Mouse (Mus musculus) splenic B cell, adult 2 months (primary cell): ENCODE measurements around the gene Cry2.
A peak's percentile ranks its signal among the peaks of the same experiment; 100 is the strongest.
"Not testable (repeated sequence)": the region's sequence is repeated elsewhere in the genome, so short reads cannot be mapped to it uniquely, and the experiment has no call there.

ENCODE experiments used
- DNase-seq: peaks from one replicate; pipeline ENCODE4 v3.0.0-alpha.2; 2011; ENCODE audit warnings: low read depth, low spot score
- H3K27me3 ChIP-seq: 2 replicates; pipeline ENCODE4 v1.6.1; 2012; ENCODE audit warnings: mild to moderate bottlenecking, low read length, moderate library complexity, mixed read lengths; ENCODE audit not compliant: control insufficient read depth, poor library complexity, insufficient read depth, severe bottlenecking
- H3K36me3 ChIP-seq: 2 replicates; pipeline ENCODE4 v1.6.1; 2012; ENCODE audit warnings: mild to moderate bottlenecking, low read length, moderate library complexity, mixed read lengths; ENCODE audit not compliant: control insufficient read depth, poor library complexity, insufficient read depth, severe bottlenecking

Cry2 gene

DNA sequence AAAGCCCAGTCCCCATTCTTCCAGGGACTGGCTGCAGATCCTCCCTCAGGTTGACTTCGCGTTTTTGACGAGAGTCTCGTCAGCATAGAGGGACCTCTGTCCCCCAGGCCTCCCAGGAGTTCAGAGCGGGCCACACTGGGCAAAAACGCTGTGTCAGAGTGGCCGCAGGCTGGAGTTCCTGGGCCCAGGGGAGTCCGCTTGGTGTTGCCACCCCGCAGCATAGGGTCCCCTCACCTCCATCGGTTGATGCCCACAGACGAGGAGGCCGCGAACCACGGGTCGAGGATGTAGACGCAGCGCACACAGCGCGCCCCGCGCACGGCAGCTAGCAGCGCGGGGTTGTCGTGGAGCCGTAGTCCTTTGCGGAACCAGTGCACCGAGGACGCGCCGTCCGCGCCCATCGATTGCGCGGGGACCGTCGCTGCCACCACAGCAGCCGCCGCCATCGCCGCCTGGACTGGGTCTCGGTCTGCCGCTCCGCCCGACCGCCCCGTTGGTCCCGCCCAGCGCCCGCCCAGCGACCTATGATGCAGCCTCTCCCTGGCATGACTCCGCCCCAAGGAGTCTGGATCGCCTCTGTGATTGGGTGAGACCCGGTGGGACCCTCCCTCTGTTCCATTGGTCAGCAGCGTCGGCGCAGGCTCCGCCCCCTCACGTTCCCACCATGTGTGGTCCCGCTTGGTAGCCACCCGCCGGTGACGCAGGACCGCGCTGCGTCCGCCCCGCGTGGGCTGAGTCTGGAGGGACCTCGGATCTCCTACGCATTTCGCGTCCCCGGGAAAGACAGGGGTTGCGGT lies at the start of gene Cry2:
Gene Cry2 (minus strand): TSS at position 466 of the 797 bp plus-strand sequence.
- DNase-seq = peak; percentile 100
- Histone ChIP-seq H3K36me3 (no peaks in the 10 kb centered on the region), H3K27me3 (no peaks in the 10 kb centered on the region)

DNA sequence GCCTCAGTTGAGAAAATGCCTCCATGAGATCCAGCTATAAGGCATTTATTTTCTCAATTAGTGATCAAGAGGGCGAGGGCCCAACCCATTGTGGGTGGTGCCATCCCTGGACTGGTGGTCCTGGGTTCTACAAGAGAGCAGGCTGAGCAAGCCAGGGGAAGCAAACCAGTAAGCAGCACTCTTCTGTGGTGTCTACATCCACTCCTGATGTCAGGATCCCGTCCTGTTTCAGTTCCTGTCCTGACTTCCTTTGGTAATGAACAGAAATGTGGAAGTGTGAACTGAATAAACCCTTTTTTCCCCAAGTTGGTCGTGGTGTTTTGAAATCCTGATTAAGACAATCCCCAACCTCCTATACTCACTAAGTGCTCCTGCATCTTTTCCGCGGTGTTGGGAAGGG lies 49.7 kb upstream of the Cry2 start:
- no peaks in the 10 kb centered on the region for H3K36me3 ChIP-seq
- no peaks in the 10 kb centered on the region for H3K27me3 ChIP-seq
- DNase-seq = peak; percentile 51

DNA sequence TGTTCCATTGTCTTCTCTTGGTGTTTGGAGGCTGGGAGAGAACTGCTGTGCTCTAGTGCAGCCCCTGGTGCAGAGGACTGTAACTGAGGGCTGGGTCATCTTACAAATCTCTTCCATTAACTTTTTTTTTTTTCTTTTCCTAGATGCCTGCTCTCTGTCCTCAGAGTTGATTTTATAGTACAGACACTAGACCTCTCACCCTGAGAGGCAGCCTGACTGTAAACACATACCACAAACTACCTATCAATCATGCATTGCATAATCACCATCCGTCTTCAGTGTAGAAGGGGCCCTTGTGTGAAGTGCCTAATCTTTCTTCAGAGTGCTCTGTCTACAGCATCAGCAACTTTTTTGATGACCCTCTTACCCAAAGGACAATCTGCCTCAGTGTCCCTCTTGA lies 48.7 kb upstream of the Cry2 start:
- no peak for DNase-seq
- H3K36me3 ChIP-seq = no peaks in the 10 kb centered on the region
- no peaks in the 10 kb centered on the region for H3K27me3 ChIP-seq

DNA sequence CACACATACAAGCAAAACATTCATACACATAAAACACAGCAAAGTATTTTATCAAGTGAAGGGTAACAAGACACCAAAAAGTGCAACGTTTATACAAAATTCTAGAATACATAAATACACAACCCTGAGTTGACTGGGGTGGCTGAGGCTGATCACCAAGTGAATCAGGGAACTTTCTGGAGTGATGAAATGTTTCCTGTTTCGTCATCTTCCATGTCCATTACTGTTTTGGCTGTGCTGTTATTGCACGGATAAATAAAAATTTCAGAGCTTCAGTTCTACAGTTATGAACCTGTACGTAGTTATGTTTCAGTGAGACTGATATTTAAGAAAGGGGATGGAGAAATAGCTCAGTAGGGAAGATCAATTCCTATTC lies 44.5 kb upstream of the Cry2 start:
- Histone ChIP-seq H3K27me3 (no peaks in the 10 kb centered on the region), H3K36me3 (no peaks in the 10 kb centered on the region)
- no peak for DNase-seq

DNA sequence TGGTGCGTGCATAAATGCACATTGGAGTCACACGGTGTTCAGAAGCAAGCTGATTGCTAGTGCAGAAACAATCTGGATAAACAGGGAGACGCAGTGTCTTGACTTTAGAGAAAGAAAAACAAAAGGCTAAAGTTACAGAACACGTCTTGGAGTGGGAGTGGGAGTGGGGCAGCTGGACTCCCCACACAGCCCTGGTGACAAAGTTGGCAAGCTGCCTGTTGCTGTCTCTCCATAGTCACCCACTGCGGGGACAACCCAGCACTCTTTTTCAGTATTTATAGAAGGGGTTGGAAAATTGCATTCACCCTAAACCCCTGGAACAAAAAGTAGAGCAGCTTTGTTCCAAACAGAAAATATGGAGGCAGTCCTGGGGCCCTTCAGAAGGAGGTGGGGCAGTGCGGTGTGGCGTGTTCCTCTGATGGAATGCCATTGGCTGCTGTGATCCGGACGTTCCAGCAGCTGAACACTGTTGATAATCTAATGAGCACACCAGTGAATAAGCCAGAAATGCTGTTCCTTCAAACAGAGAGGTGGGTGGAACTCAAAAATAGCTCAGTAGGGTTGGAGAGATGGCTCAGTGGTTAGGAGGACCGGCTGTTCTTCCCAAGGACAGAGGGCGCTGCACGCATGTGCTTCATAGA lies 43.9 kb upstream of the Cry2 start:
- H3K36me3 ChIP-seq = no peaks in the 10 kb centered on the region
- no peak for DNase-seq
- H3K27me3 ChIP-seq = no peaks in the 10 kb centered on the region

DNA sequence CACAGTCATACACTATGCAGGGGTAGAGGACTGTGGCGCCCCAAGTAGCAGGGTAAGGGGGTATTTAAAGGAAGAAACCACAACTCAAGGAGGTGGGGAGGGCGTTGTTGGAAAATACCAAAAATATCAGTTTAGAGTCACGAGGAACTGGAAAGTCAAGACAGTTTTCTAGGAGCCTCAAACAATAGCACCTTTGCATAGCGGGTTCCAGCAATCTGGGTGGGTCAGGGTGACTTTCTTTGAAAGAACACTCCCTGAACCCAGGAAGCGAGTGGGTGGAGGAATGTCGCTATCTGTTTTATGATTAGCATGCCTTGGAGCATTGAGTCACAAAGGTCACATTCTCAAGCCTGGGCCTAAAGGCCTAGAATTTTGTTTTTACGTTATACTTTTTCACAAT lies 42.7 kb upstream of the Cry2 start:
- DNase-seq, H3K36me3 ChIP-seq, H3K27me3 ChIP-seq: not testable (repeated sequence)

DNA sequence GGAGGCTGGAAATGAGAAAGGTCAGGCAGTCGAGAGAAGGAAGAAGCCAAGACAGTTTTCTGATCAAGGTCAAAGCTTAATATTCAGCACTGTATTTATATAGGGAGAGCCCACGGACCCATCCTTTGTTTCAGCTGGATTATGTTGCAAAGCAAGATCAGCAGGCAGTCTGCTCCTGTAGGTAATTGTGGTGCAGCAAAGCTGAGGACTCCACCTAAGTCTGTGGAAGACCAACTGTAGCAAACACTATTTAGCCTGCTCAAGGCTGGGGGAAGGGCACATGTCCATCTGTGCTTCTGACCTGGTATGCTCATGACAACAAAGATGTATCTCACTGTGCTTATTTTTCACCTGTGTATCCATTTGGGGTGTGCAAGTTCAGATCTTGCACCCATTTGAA lies 41.9 kb upstream of the Cry2 start:
- no peaks in the 10 kb centered on the region for H3K27me3 ChIP-seq

DNA sequence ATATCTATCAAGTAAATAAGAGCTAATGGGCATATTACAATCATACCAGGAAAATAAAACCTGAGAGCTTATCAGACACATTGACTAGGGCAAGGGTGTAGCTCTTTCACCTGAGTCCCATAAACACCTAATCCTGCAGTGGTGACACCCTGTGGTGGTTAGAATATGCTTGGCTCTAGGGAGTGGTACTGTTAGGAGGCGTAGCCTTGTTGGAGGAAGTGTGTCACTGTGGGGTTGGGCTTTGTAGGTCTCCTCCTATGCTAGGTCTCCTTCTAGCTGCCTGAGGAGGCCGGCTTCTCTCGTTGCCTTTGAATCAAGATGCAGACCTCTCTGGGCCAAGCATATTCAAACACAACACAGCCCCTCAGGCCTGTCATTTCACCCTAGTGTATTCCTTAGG lies 41.1 kb upstream of the Cry2 start:
- DNase-seq = no peak
- Histone ChIP-seq H3K36me3 (no peaks in the 10 kb centered on the region), H3K27me3 (no peaks in the 10 kb centered on the region)

More for the DNA sequence above, 41.9 kb upstream of the Cry2 start:
- no peaks in the 10 kb centered on the region for H3K36me3 ChIP-seq
- DNase-seq = no peak

DNA sequence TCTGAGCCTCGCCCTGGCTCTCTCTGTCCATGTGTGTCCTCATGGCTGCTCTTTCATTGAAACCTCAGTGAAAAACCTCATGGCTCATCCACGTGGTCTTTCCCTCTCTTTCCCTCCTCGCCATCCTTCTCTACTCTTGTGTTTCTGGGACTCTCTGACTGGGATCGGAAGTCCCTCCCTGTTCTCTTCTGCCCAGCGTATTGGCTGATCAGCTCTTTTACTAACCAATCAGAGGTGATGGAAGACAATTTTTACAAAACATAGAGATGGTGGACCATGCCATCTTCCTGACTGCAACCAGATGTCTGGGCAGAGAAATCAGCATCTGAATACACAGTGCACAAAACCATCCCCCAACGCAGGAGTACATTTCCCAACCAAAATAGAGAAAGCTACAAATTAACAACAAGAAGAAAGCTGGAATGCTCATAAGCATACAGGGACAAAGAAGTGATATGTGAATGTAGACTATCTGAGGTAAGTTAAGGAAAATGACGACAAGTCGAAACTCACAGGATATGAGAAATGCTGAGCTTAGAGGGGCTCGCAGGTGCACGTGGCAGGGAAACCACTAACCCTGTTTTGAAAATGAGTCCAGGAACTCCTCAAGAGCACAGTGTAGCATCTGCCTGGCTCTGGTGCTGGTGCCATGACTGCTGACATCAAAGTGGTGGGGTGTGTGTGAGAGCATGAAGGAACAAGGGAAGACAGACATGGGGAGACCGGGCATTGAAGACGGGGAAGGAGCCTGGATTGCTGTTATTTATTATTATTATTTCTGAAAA lies 38.2 kb upstream of the Cry2 start:
- DNase-seq = no peak
- H3K27me3 ChIP-seq = no peaks in the 10 kb centered on the region
- H3K36me3 ChIP-seq = no peaks in the 10 kb centered on the region

DNA sequence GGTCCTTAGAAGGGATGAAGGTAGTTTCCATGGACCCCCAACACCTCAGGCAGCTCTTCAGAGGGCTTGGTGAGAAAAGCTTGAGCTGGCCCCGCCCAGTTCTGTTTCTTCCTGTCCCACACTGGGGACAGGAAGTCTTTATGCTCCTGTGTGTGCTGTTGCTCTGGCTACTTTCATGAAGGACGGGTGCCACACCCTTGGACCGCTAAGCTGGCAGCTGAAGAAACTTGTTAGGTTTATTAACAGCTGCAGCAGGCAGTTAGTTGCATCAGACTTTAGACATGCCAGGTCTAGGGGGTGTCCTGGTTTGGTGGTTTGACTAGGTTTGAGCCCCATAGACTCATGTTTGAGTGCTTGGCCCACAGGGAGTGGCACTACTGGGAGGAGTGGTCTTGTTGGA lies 30.8 kb upstream of the Cry2 start:
- Histone ChIP-seq H3K27me3 (no peaks in the 10 kb centered on the region), H3K36me3 (no peaks in the 10 kb centered on the region)
- peak; percentile 42 for DNase-seq

DNA sequence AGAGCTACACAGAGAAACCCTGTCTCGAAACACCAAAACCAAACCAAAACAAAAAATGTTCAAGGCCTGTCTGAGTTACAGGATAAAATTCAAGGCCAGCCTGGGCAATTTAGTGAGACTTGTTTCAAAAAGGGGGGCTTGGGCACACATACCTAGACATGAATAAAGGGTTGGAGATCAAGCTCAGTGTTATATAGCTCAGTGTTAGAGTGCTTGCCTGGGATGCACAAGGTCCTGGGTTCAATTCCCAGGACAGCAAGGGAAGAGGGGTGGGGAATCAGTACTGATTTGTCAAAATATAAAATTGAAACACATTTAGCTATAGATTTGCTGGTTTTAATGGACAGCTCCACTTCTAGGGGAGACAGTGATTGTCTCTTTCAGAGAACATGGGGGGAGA lies 27.4 kb upstream of the Cry2 start:
- Histone ChIP-seq H3K27me3 (no peaks in the 10 kb centered on the region), H3K36me3 (no peaks in the 10 kb centered on the region; the same call in 1 of the 2 replicates)
- no peak for DNase-seq

DNA sequence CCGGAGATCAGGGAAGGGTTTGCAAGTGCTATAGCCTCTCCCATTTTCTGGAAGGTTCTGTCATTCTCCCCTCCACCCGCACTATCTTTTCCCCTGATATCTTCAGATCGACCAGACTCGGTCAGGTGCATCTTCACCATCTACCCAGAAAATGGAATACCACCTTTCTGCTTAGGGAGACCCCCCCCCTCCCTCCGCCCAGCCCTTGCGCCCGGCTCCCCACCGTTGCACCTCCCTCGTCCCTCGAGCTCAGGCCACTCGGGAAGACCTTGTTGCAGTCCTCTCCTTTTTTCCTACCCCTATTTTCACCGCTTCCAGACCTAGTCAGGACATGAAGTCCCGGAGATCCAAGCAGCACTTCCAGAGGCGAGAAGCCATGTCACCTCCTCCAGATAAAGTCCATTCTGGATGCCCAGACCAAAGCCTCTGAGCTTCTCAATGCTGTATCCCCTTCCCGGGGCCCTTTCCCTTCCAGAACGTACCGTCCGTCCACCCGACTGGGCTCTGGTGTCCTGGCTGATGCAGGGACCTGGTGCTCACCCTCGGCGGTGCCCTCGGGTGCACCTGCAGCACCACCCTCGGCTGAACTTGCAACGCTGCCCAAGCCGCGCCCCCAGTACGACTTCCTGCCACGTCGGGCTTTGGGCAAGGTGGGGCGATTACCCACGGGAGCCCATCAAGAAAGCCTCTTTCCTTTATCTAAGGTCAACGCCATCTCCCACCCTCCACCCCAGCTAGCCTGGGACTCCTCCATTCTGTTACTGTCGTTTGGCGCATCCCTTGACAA lies 26.3 kb upstream of the Cry2 start, which contains the start of gene Slc35c1:
Gene Slc35c1 (minus strand): TSS at position 618 of the 787 bp plus-strand sequence.
- Histone ChIP-seq H3K27me3 (no peaks in the 10 kb centered on the region), H3K36me3 (no peaks in the 10 kb centered on the region; the same call in 1 of the 2 replicates)
- DNase-seq = peak; percentile 71

DNA sequence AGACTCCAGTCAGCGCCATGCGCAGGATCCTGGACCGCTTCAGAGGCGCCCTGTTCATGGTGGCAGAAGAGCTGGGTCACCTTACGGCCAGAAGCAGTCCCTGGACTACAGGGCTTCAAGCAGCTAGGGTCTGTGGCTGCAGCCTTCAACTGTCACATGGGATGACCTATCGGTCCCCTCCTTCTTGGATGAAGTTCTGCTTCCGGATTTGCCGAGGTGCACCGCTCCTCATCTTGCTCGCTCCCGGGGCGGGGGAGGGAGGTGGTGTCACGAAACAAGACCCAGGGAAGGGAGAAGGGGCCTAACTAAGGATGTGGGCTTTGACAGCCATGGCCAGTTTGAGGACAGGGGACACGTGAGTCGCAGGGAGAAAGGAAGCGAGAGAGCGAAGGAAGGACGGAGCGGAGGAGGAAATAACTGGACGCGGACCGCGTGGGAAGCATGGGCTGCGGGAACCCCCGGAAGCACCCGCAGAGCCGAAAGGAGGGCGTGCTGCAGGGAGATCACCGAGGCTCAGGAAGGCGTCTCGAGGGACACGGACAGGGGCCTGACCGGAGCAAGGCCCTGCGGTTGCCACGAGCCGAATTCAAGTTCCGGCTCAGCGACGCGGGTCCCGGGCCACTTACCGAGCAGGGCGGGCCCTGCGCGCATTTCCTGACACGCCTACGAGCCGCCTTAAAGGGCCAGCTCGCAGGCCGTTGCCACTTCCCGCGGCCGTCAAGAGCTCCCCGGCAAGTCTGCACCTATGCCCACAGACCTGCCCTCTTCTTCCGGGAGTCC lies 25.5 kb upstream of the Cry2 start:
- Histone ChIP-seq H3K36me3 (peaks cover 1% of the 10 kb centered on the region; the same call in 1 of the 2 replicates), H3K27me3 (no peaks in the 10 kb centered on the region)
- DNase-seq = peak; percentile 87

DNA sequence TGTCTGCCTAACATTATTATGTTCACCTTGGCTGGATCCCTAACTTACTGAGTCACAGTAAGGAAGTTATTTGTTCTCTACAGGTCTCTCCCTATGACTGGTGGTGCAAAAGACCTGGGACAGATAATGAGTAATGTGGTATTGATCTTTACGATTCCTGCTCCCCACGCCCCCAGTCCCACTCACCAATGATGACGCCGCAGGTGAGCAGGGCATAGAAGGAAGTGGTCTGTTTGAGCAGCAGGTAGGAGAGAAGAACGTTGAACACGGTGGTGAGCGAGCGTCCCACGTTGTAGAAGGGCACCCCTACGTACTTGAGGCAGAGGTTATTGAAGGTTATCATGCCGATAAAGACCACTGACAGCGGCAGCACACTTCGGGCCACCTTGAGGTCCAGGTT lies 24.6 kb upstream of the Cry2 start:
- DNase-seq = no peak
- Histone ChIP-seq H3K27me3 (no peaks in the 10 kb centered on the region), H3K36me3 (peaks cover 5% of the 10 kb centered on the region)
